Mouse (Mus musculus) liver, postnatal 0 days (tissue): ENCODE results near the gene Eif3l. TPM values are rescaled to one million over a fixed set of nuclear protein-coding genes. Genes with fewer than 3 reads are reported as not detected.
A peak's percentile ranks its signal among the peaks of the same experiment; 100 is the strongest.

Experiments
- ATAC-seq: fragments of 200-750 bp; cut with Nextera tagmentation; 2 replicates; pipeline ENCODE4 v1.8.0; 2017; ENCODE audit warnings: mild to moderate bottlenecking, moderate library complexity
- DNase-seq: peaks from one replicate; pipeline ENCODE4 v3.0.0-alpha.2; 2016
- H3K27ac ChIP-seq: fragments of 300-500 bp; sonication (generic); 2 replicates; pipeline ENCODE4 v1.5.1; 2014; ENCODE audit warnings: antibody characterized with exemption, moderate library complexity, mild to moderate bottlenecking, low read depth
- H3K27me3 ChIP-seq: fragments of 300-500 bp; sonication (generic); 2 replicates; pipeline ENCODE4 v1.6.1; 2014; ENCODE audit warnings: low read length, control low read depth, mixed read lengths; ENCODE audit not compliant: insufficient read depth
- H3K36me3 ChIP-seq: fragments of 300-500 bp; sonication (generic); replicated peaks from 2 replicates; pipeline ENCODE4 v1.6.1; 2014; ENCODE audit warnings: mild to moderate bottlenecking, control low read depth, low read length, moderate library complexity, mixed read lengths; ENCODE audit not compliant: insufficient read depth
- H3K4me1 ChIP-seq: fragments of 300-500 bp; sonication (generic); 2 replicates; pipeline ENCODE4 v1.6.1; 2014; ENCODE audit warnings: antibody characterized with exemption, mild to moderate bottlenecking, control low read depth; ENCODE audit not compliant: insufficient read depth
- H3K4me2 ChIP-seq: fragments of 300-500 bp; sonication (generic); 2 replicates; pipeline ENCODE4 v1.6.1; 2014; ENCODE audit warnings: low read depth, mild to moderate bottlenecking, low read length, moderate library complexity, mixed read lengths
- H3K4me3 ChIP-seq: fragments of 300-500 bp; sonication (generic); 2 replicates; pipeline ENCODE4 v1.5.1; 2014; ENCODE audit warnings: low read depth, low read length
- H3K9ac ChIP-seq: fragments of 300-500 bp; sonication (generic); replicated peaks from 2 replicates; pipeline ENCODE4 v1.6.1; 2014; ENCODE audit warnings: mild to moderate bottlenecking, moderate library complexity
- H3K9me3 ChIP-seq: fragments of 300-500 bp; sonication (generic); 2 replicates; pipeline ENCODE4 v1.6.1; 2016; ENCODE audit warnings: mild to moderate bottlenecking, control low read depth, low read length, mixed read lengths
- CTCF ChIP-seq: sonication (generic); IDR thresholded peaks from 2 replicates; pipeline ENCODE4 v1.5.1; 2016; ENCODE audit warnings: antibody characterized with exemption, low read depth
- EP300 ChIP-seq: IDR thresholded peaks from 2 replicates; pipeline ENCODE4 v1.6.1; 2016; ENCODE audit warnings: antibody characterized with exemption, low read depth, mild to moderate bottlenecking
- WGBS: fragments of 180-500 bp; shearing (Covaris S2); extraction: QIAGEN DNeasy Blood & Tissue Kit; methylation state at CpG from one replicate; pipeline ENCODE4 v1.1.7; 2014; ENCODE audit not compliant: insufficient replicate concordance; 5-methylcytosine and 5-hydroxymethylcytosine counted together
- polyA plus RNA-seq: library from polyadenylated mRNA; unstranded; fragments of >200 nt; fragmentation: Nextera tagmentation; extraction: Ambion mirVana; gene quantifications from 2 replicates; pipeline ENCODE4 v1.2.1, GENCODE M21; 2015

The Eif3l gene
- polyA plus RNA-seq, 1 experiment from 2014 or later: 76.4 TPM

- peaks cover 26% of the 10 kb centered on the region for H3K4me1 ChIP-seq
- H3K36me3 ChIP-seq: no peaks in the 10 kb centered on the region
- DNase-seq: no peak
- no peak for TF ChIP-seq CTCF
- no peak for TF ChIP-seq EP300
- no peak overlapping the region for H3K27ac ChIP-seq
- no peak overlapping the region for H3K4me3 ChIP-seq
- no peaks in the 10 kb centered on the region for H3K9me3 ChIP-seq
- 28% methylated on average over 4 of the region's 4 CpGs for WGBS
- H3K27me3 ChIP-seq: peaks cover 33% of the 10 kb centered on the region
- peak; percentile 70 for ATAC-seq
- no peak overlapping the region; the same call in 1 of the 2 replicates for H3K4me2 ChIP-seq
- H3K9ac ChIP-seq: no peak overlapping the region
Observed at GRCm38 (mm10) chr15:79044837-79045236, 30.1 kb upstream of the Eif3l start.

- Histone ChIP-seq H3K4me2 (no peak overlapping the region), H3K27me3 (peaks cover 7% of the 10 kb centered on the region), H3K4me1 (peaks cover 7% of the 10 kb centered on the region), H3K9me3 (no peaks in the 10 kb centered on the region), H3K36me3 (peaks cover 8% of the 10 kb centered on the region), H3K4me3 (no peak overlapping the region), H3K9ac (no peak overlapping the region), H3K27ac (no peak overlapping the region)
- TF ChIP-seq CTCF (no peak), EP300 (no peak)
- 67% methylated on average over 4 of the region's 4 CpGs for WGBS
- DNase-seq (no peak), ATAC-seq (no peak)
Observed at GRCm38 (mm10) chr15:79048186-79048585, 26.8 kb upstream of the Eif3l start.

GRCm38 (mm10) chr15:79050160-79050845, 24.7 kb upstream of the Eif3l start:
- Histone ChIP-seq H3K4me1 (0 out of 2 replicates have a peak, but pooled peaks cover 2% of the 10 kb centered on the region), H3K27ac (no peak overlapping the region), H3K4me2 (no peak overlapping the region), H3K9me3 (no peaks in the 10 kb centered on the region), H3K36me3 (peaks cover 29% of the 10 kb centered on the region), H3K27me3 (no peaks in the 10 kb centered on the region), H3K9ac (no peak overlapping the region), H3K4me3 (no peak overlapping the region)
- TF ChIP-seq CTCF (no peak), EP300 (no peak)
- WGBS: 74% methylated on average over 9 of the region's 9 CpGs
- ATAC-seq (no peak), DNase-seq (no peak)

- no peaks in the 10 kb centered on the region for H3K9me3 ChIP-seq
- 0 out of 2 replicates have a peak overlapping the region, but pooled peaks have one; percentile 26 for H3K9ac ChIP-seq
- TF ChIP-seq EP300: no peak
- TF ChIP-seq CTCF: no peak
- H3K4me1 ChIP-seq: 0 out of 2 replicates have a peak, but pooled peaks cover 2% of the 10 kb centered on the region
- H3K27ac ChIP-seq: peak overlapping the region; percentile 61
- no peaks in the 10 kb centered on the region for H3K27me3 ChIP-seq
- WGBS: 55% methylated on average over 2 of the region's 2 CpGs
- peaks cover 35% of the 10 kb centered on the region for H3K36me3 ChIP-seq
- 0 out of 2 replicates have a peak, but pooled peaks have one; percentile 5 for ATAC-seq
- no peak overlapping the region for H3K4me3 ChIP-seq
- DNase-seq: no peak
- peak overlapping the region; percentile 29 for H3K4me2 ChIP-seq
Observed at GRCm38 (mm10) chr15:79050964-79051363, 24.0 kb upstream of the Eif3l start.

GRCm38 (mm10) chr15:79051461-79052360, 23.3 kb upstream of the Eif3l start:
- DNase-seq: no peak
- Histone ChIP-seq H3K36me3 (peaks cover 43% of the 10 kb centered on the region), H3K4me3 (no peak overlapping the region), H3K27me3 (no peaks in the 10 kb centered on the region), H3K4me2 (peak overlapping the region; percentile 29), H3K9ac (0 out of 2 replicates have a peak overlapping the region, but pooled peaks have one; percentile 26), H3K9me3 (no peaks in the 10 kb centered on the region), H3K27ac (peak overlapping the region; percentile 61), H3K4me1 (0 out of 2 replicates have a peak, but pooled peaks cover 2% of the 10 kb centered on the region)
- no peak for TF ChIP-seq EP300
- WGBS: 48% methylated on average over 13 of the region's 13 CpGs
- peak; percentile 77 for ATAC-seq

- no peak overlapping the region for H3K9ac ChIP-seq
- H3K27ac ChIP-seq: 0 out of 2 replicates have a peak overlapping the region, but pooled peaks have one; percentile 61
- peaks cover 47% of the 10 kb centered on the region for H3K36me3 ChIP-seq
Observed at GRCm38 (mm10) chr15:79052366-79052765, 22.6 kb upstream of the Eif3l start.

More at GRCm38 (mm10) chr15:79052366-79052765, 22.6 kb upstream of the Eif3l start:
- no peaks in the 10 kb centered on the region for H3K27me3 ChIP-seq
- 88% methylated on average over 2 of the region's 2 CpGs for WGBS
- TF ChIP-seq EP300: no peak
- no peak for TF ChIP-seq CTCF
- H3K4me2 ChIP-seq: no peak overlapping the region
- H3K4me1 ChIP-seq: 0 out of 2 replicates have a peak, but pooled peaks cover 2% of the 10 kb centered on the region
- no peaks in the 10 kb centered on the region for H3K9me3 ChIP-seq
- ATAC-seq (no peak), DNase-seq (no peak)
- H3K4me3 ChIP-seq: no peak overlapping the region
